ENCODE assay signal across 13 mouse cellular contexts in the genomic region with DNA sequence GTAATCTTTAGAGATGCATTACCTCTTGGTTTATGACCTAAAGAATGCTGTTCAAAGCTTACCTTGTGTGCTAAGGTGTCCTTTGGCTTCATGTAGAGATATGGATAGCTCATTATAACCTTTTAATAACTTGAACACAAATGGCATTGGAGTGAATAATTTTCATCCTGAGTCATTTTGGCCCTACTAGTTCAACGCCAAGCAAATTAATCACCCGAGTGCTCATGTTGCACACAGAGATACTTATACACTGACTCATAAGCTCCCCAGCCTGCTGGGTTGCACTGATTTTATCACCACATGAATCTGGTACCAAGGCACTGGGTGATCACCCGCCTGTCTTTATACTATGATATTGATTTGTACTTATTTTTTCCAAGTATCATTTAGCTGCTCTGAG.
"Had no signal": no experiment of that assay in that cellular context is flagged by ENCODE, and none has a peak within 500 bp of the region (broad histone marks: within the 10 kb centered on the region; RNA-seq: fewer than 3 reads in every experiment).

No protein-coding gene starts in this region.

- ATAC-seq: lung, postnatal 0 days; midbrain, embryonic 13.5 days; midbrain, embryonic 16.5 days had no signal

- DNase-seq: kidney, postnatal 25 days; layer of hippocampus, adult 9-11 months; layer of hippocampus, postnatal 36 days; liver, embryonic 13.5 days; lung, embryonic 14.5 days; lung, postnatal 36 days; right cerebral cortex, adult 18-20 months; right cerebral cortex, postnatal 14 days; spleen, adult 18-20 months; thymus, postnatal 25 days had no signal
